Mouse (Mus musculus) layer of hippocampus, postnatal 10 days (tissue): ENCODE measurements around the gene Vim. TPM values are rescaled to one million over a fixed set of nuclear protein-coding genes. Genes with fewer than 3 reads are reported as not detected.
A peak's percentile ranks its signal among the peaks of the same experiment; 100 is the strongest.
"Not testable (repeated sequence)": the region's sequence is repeated elsewhere in the genome, so short reads cannot be mapped to it uniquely, and the experiment has no call there.

ENCODE experiments used
- DNase-seq, 2 experiments: peaks; one replicate each; pipeline ENCODE4 v3.0.0; 2021; ENCODE audit warnings: low spot score in 2 of 2
- total RNA-seq, 2 experiments: library from RNA; stranded (reverse); gene quantifications; 2 replicates each; pipeline ENCODE4 v1.2.3; 2021

The Vim gene
- total RNA-seq, 2 experiments from 2014 or later: 132 to 142 TPM

- no peak for DNase-seq
Measured at GRCm38 (mm10) chr2:13560396-13560795, 13.3 kb upstream of the Vim start.

GRCm38 (mm10) chr2:13570122-13570521, 3.6 kb upstream of the Vim start:
- no peak for DNase-seq

- DNase-seq: no peak
Measured at GRCm38 (mm10) chr2:13572101-13572553, 1.6 kb upstream of the Vim start.

- no peak for DNase-seq
Measured at GRCm38 (mm10) chr2:13572647-13573407, 900 bp upstream of the Vim start.

- DNase-seq: peak; percentile 63 to 68
Measured at GRCm38 (mm10) chr2:13574066-13574800, 506 bp downstream of the Vim start.

GRCm38 (mm10) chr2:13574801-13575150, 1.0 kb downstream of the Vim start:
- DNase-seq: no peak

GRCm38 (mm10) chr2:13575287-13575801, 1.6 kb downstream of the Vim start:
- peak; percentile 77 to 82 for DNase-seq

GRCm38 (mm10) chr2:13575926-13576325, 2.2 kb downstream of the Vim start:
- no peak for DNase-seq

- no peak for DNase-seq
Measured at GRCm38 (mm10) chr2:13577399-13577798, 3.7 kb downstream of the Vim start.

GRCm38 (mm10) chr2:13578473-13579152, 4.9 kb downstream of the Vim start:
- no peak for DNase-seq

- no peak for DNase-seq
Measured at GRCm38 (mm10) chr2:13579315-13579714, 5.6 kb downstream of the Vim start.

- DNase-seq: no peak
Measured at GRCm38 (mm10) chr2:13579991-13580390, 6.3 kb downstream of the Vim start.

GRCm38 (mm10) chr2:13582184-13582583, 8.5 kb downstream of the Vim start:
- no peak for DNase-seq

GRCm38 (mm10) chr2:13583746-13584145, 10.0 kb downstream of the Vim start:
- DNase-seq: not testable (repeated sequence)

GRCm38 (mm10) chr2:13593328-13593727, 19.6 kb downstream of the Vim start:
- no peak for DNase-seq

- no peak for DNase-seq
Measured at GRCm38 (mm10) chr2:13596965-13597656, 23.4 kb downstream of the Vim start.

- DNase-seq: no peak
Measured at GRCm38 (mm10) chr2:13598166-13598565, 24.4 kb downstream of the Vim start.

GRCm38 (mm10) chr2:13603093-13603492, 29.4 kb downstream of the Vim start:
- no peak for DNase-seq

- not testable (repeated sequence) for DNase-seq
Measured at GRCm38 (mm10) chr2:13603636-13604035, 29.9 kb downstream of the Vim start.

GRCm38 (mm10) chr2:13630136-13630832, 56.6 kb downstream of the Vim start:
- no peak for DNase-seq
